Mouse (Mus musculus): ENCODE measurements at regions not wholly inside any gene's neighbourhood (a gene's known extent, or its start where the extent isn't known, plus 50 kb on each side); places are given as distances from the start of the nearest gene placed in this dataset.

- no peaks in the 10 kb centered on the region for H3K36me3 ChIP-seq
- H3K4me2 ChIP-seq: no peak overlapping the region
- no peak overlapping the region for H3K27ac ChIP-seq
- H3K9ac ChIP-seq: no peak overlapping the region
- DNase-seq (no peak), ATAC-seq (ENCODE audit: low read depth) (no peak)
- H3K4me1 ChIP-seq (replicated peaks): no peaks in the 10 kb centered on the region
- WGBS (ENCODE audit: insufficient replicate concordance): 73% methylated on average over 7 of the region's 7 CpGs
- H3K27me3 ChIP-seq: no peaks in the 10 kb centered on the region
- H3K9me3 ChIP-seq (replicated peaks): no peaks in the 10 kb centered on the region
- H3K4me3 ChIP-seq (replicated peaks): no peak overlapping the region
Measured at GRCm38 (mm10) chr16:84615683-84616082, 100.8 kb downstream of the A730009L09Rik start.

- 41% methylated on average over 1 of the region's 1 CpGs for WGBS (ENCODE audit: insufficient replicate concordance)
- Histone ChIP-seq H3K9ac (no peak overlapping the region), H3K27ac (no peak overlapping the region), H3K36me3 (no peaks in the 10 kb centered on the region), H3K4me1 (replicated peaks) (no peaks in the 10 kb centered on the region), H3K27me3 (no peaks in the 10 kb centered on the region), H3K4me2 (no peak overlapping the region), H3K4me3 (replicated peaks) (no peak overlapping the region), H3K9me3 (replicated peaks) (no peaks in the 10 kb centered on the region)
- ATAC-seq (ENCODE audit: low read depth) (no peak), DNase-seq (no peak)
Measured at GRCm38 (mm10) chr16:84616132-84616531, 101.2 kb downstream of the A730009L09Rik start.

- H3K4me3 ChIP-seq (replicated peaks): no peak overlapping the region
- no peak overlapping the region for H3K4me2 ChIP-seq
- no peaks in the 10 kb centered on the region for H3K4me1 ChIP-seq (replicated peaks)
- H3K27me3 ChIP-seq: no peaks in the 10 kb centered on the region
- no peak overlapping the region for H3K9ac ChIP-seq
- no peaks in the 10 kb centered on the region for H3K9me3 ChIP-seq (replicated peaks)
- H3K36me3 ChIP-seq: no peaks in the 10 kb centered on the region
- no peak overlapping the region for H3K27ac ChIP-seq
- WGBS (ENCODE audit: insufficient replicate concordance): 67% methylated on average over 2 of the region's 2 CpGs
- ATAC-seq (ENCODE audit: low read depth) (no peak), DNase-seq (no peak)
Measured at GRCm38 (mm10) chr16:84618379-84618778, 103.5 kb downstream of the A730009L09Rik start.

- Histone ChIP-seq H3K9ac (no peak overlapping the region), H3K4me2 (no peak overlapping the region), H3K9me3 (replicated peaks) (no peaks in the 10 kb centered on the region), H3K27ac (no peak overlapping the region), H3K4me3 (replicated peaks) (no peak overlapping the region), H3K36me3 (no peaks in the 10 kb centered on the region), H3K27me3 (no peaks in the 10 kb centered on the region), H3K4me1 (replicated peaks) (no peaks in the 10 kb centered on the region)
- ATAC-seq (ENCODE audit: low read depth) (no peak), DNase-seq (no peak)
- 67% methylated on average over 2 of the region's 2 CpGs for WGBS (ENCODE audit: insufficient replicate concordance)
Measured at GRCm38 (mm10) chr16:84619876-84620275, 105.0 kb downstream of the A730009L09Rik start.

- no peak overlapping the region for H3K27ac ChIP-seq
- peak overlapping the region; percentile 28 for H3K4me2 ChIP-seq
- ATAC-seq (ENCODE audit: low read depth) (no peak), DNase-seq (no peak)
- no peaks in the 10 kb centered on the region for H3K36me3 ChIP-seq
- no peak overlapping the region for H3K9ac ChIP-seq
- WGBS (ENCODE audit: insufficient replicate concordance): no CpG with 5 or more reads among the region's 1 CpGs
- no peaks in the 10 kb centered on the region for H3K9me3 ChIP-seq (replicated peaks)
- peak overlapping the region; percentile 19; the same call in 1 of the 2 replicates for H3K4me3 ChIP-seq (replicated peaks)
- no peaks in the 10 kb centered on the region for H3K4me1 ChIP-seq (replicated peaks)
- H3K27me3 ChIP-seq: no peaks in the 10 kb centered on the region
Measured at GRCm38 (mm10) chr16:84620861-84621260, 105.9 kb downstream of the A730009L09Rik start.

- DNase-seq: no peak
Measured at GRCm38 (mm10) chr16:84621300-84622031, 106.5 kb downstream of the A730009L09Rik start.

GRCm38 (mm10) chr16:84623346-84624085, 108.6 kb downstream of the A730009L09Rik start:
- H3K9ac ChIP-seq: no peak overlapping the region
- no peak overlapping the region for H3K4me2 ChIP-seq
- H3K4me1 ChIP-seq (replicated peaks): no peaks in the 10 kb centered on the region
- no peak for DNase-seq
- H3K4me3 ChIP-seq (replicated peaks): no peak overlapping the region
- no peak overlapping the region for H3K27ac ChIP-seq
- ATAC-seq (ENCODE audit: low read depth): no peak
- H3K9me3 ChIP-seq (replicated peaks): no peaks in the 10 kb centered on the region
- WGBS (ENCODE audit: insufficient replicate concordance): 56% methylated on average over 4 of the region's 4 CpGs
- no peaks in the 10 kb centered on the region for H3K36me3 ChIP-seq
- H3K27me3 ChIP-seq: no peaks in the 10 kb centered on the region

More at GRCm38 (mm10) chr16:84621300-84622031, 106.5 kb downstream of the A730009L09Rik start:
- Histone ChIP-seq H3K27ac (no peak overlapping the region), H3K4me3 (replicated peaks) (peak overlapping the region; percentile 19; the same call in 1 of the 2 replicates), H3K4me2 (peak overlapping the region; percentile 28), H3K9ac (no peak overlapping the region), H3K9me3 (replicated peaks) (no peaks in the 10 kb centered on the region), H3K36me3 (no peaks in the 10 kb centered on the region), H3K27me3 (no peaks in the 10 kb centered on the region), H3K4me1 (replicated peaks) (no peaks in the 10 kb centered on the region)
- no peak for ATAC-seq (ENCODE audit: low read depth)
- 48% methylated on average over 8 of the region's 8 CpGs for WGBS (ENCODE audit: insufficient replicate concordance)

- no peaks in the 10 kb centered on the region for H3K27me3 ChIP-seq
- 37% methylated on average over 5 of the region's 5 CpGs for WGBS (ENCODE audit: insufficient replicate concordance)
- H3K4me3 ChIP-seq (replicated peaks): no peak overlapping the region
- ATAC-seq (ENCODE audit: low read depth) (no peak), DNase-seq (no peak)
- no peak overlapping the region for H3K9ac ChIP-seq
- H3K4me1 ChIP-seq (replicated peaks): no peaks in the 10 kb centered on the region
- H3K36me3 ChIP-seq: no peaks in the 10 kb centered on the region
- no peak overlapping the region for H3K27ac ChIP-seq
- no peaks in the 10 kb centered on the region for H3K9me3 ChIP-seq (replicated peaks)
- H3K4me2 ChIP-seq: no peak overlapping the region
Measured at GRCm38 (mm10) chr16:84624443-84625109, 109.7 kb downstream of the A730009L09Rik start.

GRCm38 (mm10) chr16:84625110-84625722, 110.3 kb downstream of the A730009L09Rik start:
- Histone ChIP-seq H3K36me3 (no peaks in the 10 kb centered on the region), H3K27ac (no peak overlapping the region), H3K4me2 (no peak overlapping the region), H3K27me3 (no peaks in the 10 kb centered on the region), H3K4me3 (replicated peaks) (no peak overlapping the region), H3K9me3 (replicated peaks) (no peaks in the 10 kb centered on the region), H3K4me1 (replicated peaks) (no peaks in the 10 kb centered on the region), H3K9ac (no peak overlapping the region)
- 63% methylated on average over 4 of the region's 4 CpGs for WGBS (ENCODE audit: insufficient replicate concordance)
- DNase-seq: no peak
- no peak for ATAC-seq (ENCODE audit: low read depth)

GRCm38 (mm10) chr16:84627052-84627451, 108.5 kb downstream of the Mrpl39 start:
- Histone ChIP-seq H3K4me1 (replicated peaks) (no peaks in the 10 kb centered on the region), H3K27ac (no peak overlapping the region), H3K9me3 (replicated peaks) (no peaks in the 10 kb centered on the region), H3K4me2 (no peak overlapping the region), H3K9ac (no peak overlapping the region), H3K36me3 (no peaks in the 10 kb centered on the region), H3K4me3 (replicated peaks) (no peak overlapping the region), H3K27me3 (no peaks in the 10 kb centered on the region)
- 70% methylated on average over 2 of the region's 2 CpGs for WGBS (ENCODE audit: insufficient replicate concordance)
- no peak for ATAC-seq (ENCODE audit: low read depth)
- no peak for DNase-seq

GRCm38 (mm10) chr16:84629868-84630267, 105.7 kb downstream of the Mrpl39 start:
- Histone ChIP-seq H3K4me1 (replicated peaks) (no peaks in the 10 kb centered on the region), H3K27me3 (no peaks in the 10 kb centered on the region), H3K9ac (no peak overlapping the region), H3K36me3 (no peaks in the 10 kb centered on the region), H3K9me3 (replicated peaks) (no peaks in the 10 kb centered on the region), H3K27ac (no peak overlapping the region), H3K4me3 (replicated peaks) (no peak overlapping the region), H3K4me2 (no peak overlapping the region)
- DNase-seq (no peak), ATAC-seq (ENCODE audit: low read depth) (no peak)
- WGBS (ENCODE audit: insufficient replicate concordance): 61% methylated on average over 1 of the region's 1 CpGs

All from liver, embryonic 13.5 days (tissue).